Mouse (Mus musculus) hindbrain, embryonic 11.5 days (tissue): ENCODE results near the gene Gm15128. TPM values are rescaled to one million over a fixed set of nuclear protein-coding genes. Genes with fewer than 3 reads are reported as not detected.
"Not testable (repeated sequence)": the region's sequence is repeated elsewhere in the genome, so short reads cannot be mapped to it uniquely, and the experiment has no call there.

Experiments
- ATAC-seq: fragments of 200-750 bp; cut with Nextera tagmentation; 2 replicates; pipeline ENCODE4 v1.8.0; 2017; ENCODE audit warnings: mild to moderate bottlenecking, moderate TSS enrichment, moderate library complexity; ENCODE audit not compliant: low FRiP score
- DNase-seq: peaks from one replicate; pipeline ENCODE4 v3.0.0-alpha.2; 2015; ENCODE audit warnings: low spot score
- H3K27ac ChIP-seq: fragments of 300-500 bp; sonication (generic); 2 replicates; pipeline ENCODE4 v1.5.1; 2014; ENCODE audit warnings: mild to moderate bottlenecking, low read depth, low read length
- H3K27me3 ChIP-seq: fragments of 300-500 bp; sonication (generic); 2 replicates; pipeline ENCODE4 v1.6.1; 2014; ENCODE audit warnings: mild to moderate bottlenecking, low read length, moderate library complexity, mixed read lengths; ENCODE audit not compliant: control insufficient read depth, insufficient read depth
- H3K36me3 ChIP-seq: fragments of 300-500 bp; sonication (generic); 2 replicates; pipeline ENCODE4 v1.6.1; 2014; ENCODE audit warnings: mild to moderate bottlenecking, low read length, moderate library complexity, mixed read lengths; ENCODE audit not compliant: control insufficient read depth, insufficient read depth
- H3K4me1 ChIP-seq: fragments of 300-500 bp; sonication (generic); replicated peaks from 2 replicates; pipeline ENCODE4 v1.6.1; 2014; ENCODE audit warnings: low read length, mixed read lengths; ENCODE audit not compliant: control insufficient read depth, insufficient read depth
- H3K4me2 ChIP-seq: fragments of 300-500 bp; sonication (generic); replicated peaks from 2 replicates; pipeline ENCODE4 v1.6.1; 2014; ENCODE audit warnings: mild to moderate bottlenecking, low read depth, low read length
- H3K4me3 ChIP-seq: fragments of 300-500 bp; sonication (generic); 2 replicates; pipeline ENCODE4 v1.5.1; 2014; ENCODE audit warnings: low read depth, low read length
- H3K9ac ChIP-seq: fragments of 300-500 bp; sonication (generic); 2 replicates; pipeline ENCODE4 v1.6.1; 2014; ENCODE audit warnings: low read depth, low read length
- H3K9me3 ChIP-seq: fragments of 300-500 bp; sonication (generic); 2 replicates; pipeline ENCODE4 v1.6.1; 2016; ENCODE audit warnings: low read length; ENCODE audit not compliant: control insufficient read depth
- WGBS: fragments of 180-500 bp; shearing (Covaris S2); extraction: QIAGEN DNeasy Blood & Tissue Kit; methylation state at CpG from one replicate; pipeline ENCODE4 v1.1.7; 2014; 5-methylcytosine and 5-hydroxymethylcytosine counted together
- polyA plus RNA-seq: library from polyadenylated mRNA; unstranded; fragments of >200 nt; fragmentation: Nextera tagmentation; extraction: Ambion mirVana; gene quantifications from 2 replicates; pipeline ENCODE4 v1.2.1, GENCODE M21; 2014

The Gm15128 gene
- polyA plus RNA-seq = not detected in 2 replicates

DNA sequence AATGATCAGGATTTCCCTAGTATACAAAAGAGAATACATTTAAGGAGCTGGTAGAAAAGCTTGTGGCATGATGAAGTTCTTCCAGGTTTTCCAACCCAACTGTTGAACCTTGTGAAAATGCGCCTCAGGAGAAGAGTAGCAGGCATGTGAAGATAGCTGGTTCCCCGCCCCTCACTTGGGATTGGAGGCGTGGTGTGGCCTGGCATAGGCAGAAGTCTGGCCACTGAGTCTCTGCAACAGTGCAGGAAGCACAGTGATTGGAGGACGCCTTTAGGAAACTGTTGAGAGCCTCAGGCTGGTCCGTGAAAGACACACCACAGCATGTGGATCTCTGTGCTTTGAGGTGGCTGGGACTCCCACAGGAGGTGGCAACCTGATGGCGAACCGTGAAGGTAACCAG is at the start of gene Gm15128:
Gene Gm15128, plus strand, starts transcription at position 301 of the 400 bp plus-strand sequence.
- 80% methylated on average over 7 of the region's 7 CpGs for WGBS
- not testable (repeated sequence) for H3K4me2 ChIP-seq

More for the DNA sequence above, at the start of gene Gm15128:
- not testable (repeated sequence) for H3K27ac ChIP-seq, H3K9ac ChIP-seq, H3K9me3 ChIP-seq, ATAC-seq, H3K4me3 ChIP-seq, H3K27me3 ChIP-seq, H3K4me1 ChIP-seq, H3K36me3 ChIP-seq, DNase-seq

Other genes with a start within 250 kb of the Gm15128 start
- 11.4 and 15.4 TPM in 2 replicates for gene Lrch2, start 211.9 kb upstream of the Gm15128 start, polyA plus RNA-seq
- gene Gm15080, start 227.0 kb downstream of the Gm15128 start, polyA plus RNA-seq = not detected in 2 replicates